Mouse (Mus musculus) ES-CJ7 (cell line): Measurements from ENCODE around the gene Ctsh.
A peak's percentile ranks its signal among the peaks of the same experiment; 100 is the strongest.
"Not testable (repeated sequence)": the region's sequence is repeated elsewhere in the genome, so short reads cannot be mapped to it uniquely, and the experiment has no call there.

Source experiments
- DNase-seq: peaks from one replicate; pipeline ENCODE4 v3.0.0; 2011; ENCODE audit warnings: low read depth, low spot score

The Ctsh gene

GRCm38 (mm10) chr9:90056716-90057115 lies 2.8 kb downstream of the Ctsh start:
- DNase-seq = no peak

GRCm38 (mm10) chr9:90059828-90060573 lies 6.0 kb downstream of the Ctsh start:
- DNase-seq = no peak

- no peak for DNase-seq
These were observed 6.6 kb downstream of the Ctsh start for GRCm38 (mm10) chr9:90060574-90060875.

- DNase-seq = not testable (repeated sequence)
These were observed 7.0 kb downstream of the Ctsh start for GRCm38 (mm10) chr9:90060932-90061331.

- no peak for DNase-seq
These were observed 13.4 kb downstream of the Ctsh start for GRCm38 (mm10) chr9:90067341-90067740.

GRCm38 (mm10) chr9:90068786-90069185 lies 14.8 kb downstream of the Ctsh start:
- no peak for DNase-seq

GRCm38 (mm10) chr9:90069485-90069884 lies 15.5 kb downstream of the Ctsh start:
- no peak for DNase-seq

- DNase-seq = no peak
These were observed 16.2 kb downstream of the Ctsh start for GRCm38 (mm10) chr9:90070174-90070573.

GRCm38 (mm10) chr9:90075336-90075735 lies 21.4 kb downstream of the Ctsh start:
- DNase-seq = no peak

- no peak for DNase-seq
These were observed 22.2 kb downstream of the Ctsh start for GRCm38 (mm10) chr9:90076131-90076530.

GRCm38 (mm10) chr9:90076849-90077461 lies 23.0 kb downstream of the Ctsh start:
- DNase-seq = peak; percentile 61

GRCm38 (mm10) chr9:90081961-90082360 lies 28.0 kb downstream of the Ctsh start:
- not testable (repeated sequence) for DNase-seq

GRCm38 (mm10) chr9:90082992-90083391 lies 29.0 kb downstream of the Ctsh start:
- DNase-seq = no peak

GRCm38 (mm10) chr9:90084152-90084551 lies 30.2 kb downstream of the Ctsh start:
- DNase-seq = no peak

- DNase-seq = no peak
These were observed 31.0 kb downstream of the Ctsh start for GRCm38 (mm10) chr9:90084766-90085468.

- no peak for DNase-seq
These were observed 34.0 kb downstream of the Ctsh start for GRCm38 (mm10) chr9:90087906-90088485.

- no peak for DNase-seq
These were observed 35.6 kb downstream of the Ctsh start for GRCm38 (mm10) chr9:90089339-90090104.

GRCm38 (mm10) chr9:90098934-90099333 lies 45.0 kb downstream of the Ctsh start:
- peak; percentile 76 for DNase-seq

GRCm38 (mm10) chr9:90100760-90101159 lies 46.8 kb downstream of the Ctsh start:
- peak; percentile 82 for DNase-seq

- DNase-seq = no peak
These were observed 51.5 kb downstream of the Ctsh start for GRCm38 (mm10) chr9:90105462-90105861.

- DNase-seq = no peak
These were observed 53.0 kb downstream of the Ctsh start for GRCm38 (mm10) chr9:90106915-90107314.

GRCm38 (mm10) chr9:90108272-90108671 lies 54.3 kb downstream of the Ctsh start:
- DNase-seq = no peak
